Mouse (Mus musculus) thymus, postnatal 4 days (tissue): ENCODE results near the gene Prrc2b.

ENCODE experiments used
- DNase-seq: peaks from one replicate; pipeline ENCODE4 v3.0.0; 2021

Prrc2b gene

GRCm38 (mm10) chr2:32236760-32237487 is 86.0 kb downstream of the Prrc2b start:
- DNase-seq, result peak; percentile 45

GRCm38 (mm10) chr2:32237571-32237970 is 86.7 kb downstream of the Prrc2b start:
- no peak for DNase-seq

- no peak for DNase-seq
Observed at GRCm38 (mm10) chr2:32238708-32239435, 88.0 kb downstream of the Prrc2b start.

GRCm38 (mm10) chr2:32240591-32240990 is 89.7 kb downstream of the Prrc2b start:
- DNase-seq, result peak; percentile 50

- no peak for DNase-seq
Observed at GRCm38 (mm10) chr2:32242986-32243385, 92.1 kb downstream of the Prrc2b start.

- no peak for DNase-seq
Observed at GRCm38 (mm10) chr2:32246741-32247140, 95.9 kb downstream of the Prrc2b start.

GRCm38 (mm10) chr2:32248377-32249361 is 97.8 kb downstream of the Prrc2b start:
- no peak for DNase-seq

GRCm38 (mm10) chr2:32251791-32252527 is 101.1 kb downstream of the Prrc2b start:
- DNase-seq, result no peak

GRCm38 (mm10) chr2:32252658-32253057 is 101.8 kb downstream of the Prrc2b start:
- no peak for DNase-seq

GRCm38 (mm10) chr2:32253352-32253751 is 102.5 kb downstream of the Prrc2b start:
- no peak for DNase-seq

GRCm38 (mm10) chr2:32254563-32254962 is 103.7 kb downstream of the Prrc2b start:
- no peak for DNase-seq

- no peak for DNase-seq
Observed at GRCm38 (mm10) chr2:32256273-32256672, 105.4 kb downstream of the Prrc2b start.

GRCm38 (mm10) chr2:32258887-32259533 is 108.1 kb downstream of the Prrc2b start:
- no peak for DNase-seq

- peak; percentile 90 for DNase-seq
Observed at GRCm38 (mm10) chr2:32259657-32260417, 109.0 kb downstream of the Prrc2b start, which contains the start of gene Uck1. Gene Uck1, minus strand, starts transcription at chr2:32260159.

GRCm38 (mm10) chr2:32260635-32261034 is 109.8 kb downstream of the Prrc2b start:
- DNase-seq, result peak; percentile 88

GRCm38 (mm10) chr2:32275823-32276222 is 124.9 kb downstream of the Prrc2b start:
- no peak for DNase-seq

GRCm38 (mm10) chr2:32282289-32282688 is 131.4 kb downstream of the Prrc2b start:
- DNase-seq, result no peak

GRCm38 (mm10) chr2:32282727-32283126 is 131.8 kb downstream of the Prrc2b start:
- DNase-seq, result peak; percentile 70

- no peak for DNase-seq
Observed at GRCm38 (mm10) chr2:32283986-32284385, 133.1 kb downstream of the Prrc2b start.
